Mouse (Mus musculus): ENCODE measurements around the gene Rc3h2.
A peak's percentile ranks its signal among the peaks of the same experiment; 100 is the strongest.

Rc3h2 gene

DNA sequence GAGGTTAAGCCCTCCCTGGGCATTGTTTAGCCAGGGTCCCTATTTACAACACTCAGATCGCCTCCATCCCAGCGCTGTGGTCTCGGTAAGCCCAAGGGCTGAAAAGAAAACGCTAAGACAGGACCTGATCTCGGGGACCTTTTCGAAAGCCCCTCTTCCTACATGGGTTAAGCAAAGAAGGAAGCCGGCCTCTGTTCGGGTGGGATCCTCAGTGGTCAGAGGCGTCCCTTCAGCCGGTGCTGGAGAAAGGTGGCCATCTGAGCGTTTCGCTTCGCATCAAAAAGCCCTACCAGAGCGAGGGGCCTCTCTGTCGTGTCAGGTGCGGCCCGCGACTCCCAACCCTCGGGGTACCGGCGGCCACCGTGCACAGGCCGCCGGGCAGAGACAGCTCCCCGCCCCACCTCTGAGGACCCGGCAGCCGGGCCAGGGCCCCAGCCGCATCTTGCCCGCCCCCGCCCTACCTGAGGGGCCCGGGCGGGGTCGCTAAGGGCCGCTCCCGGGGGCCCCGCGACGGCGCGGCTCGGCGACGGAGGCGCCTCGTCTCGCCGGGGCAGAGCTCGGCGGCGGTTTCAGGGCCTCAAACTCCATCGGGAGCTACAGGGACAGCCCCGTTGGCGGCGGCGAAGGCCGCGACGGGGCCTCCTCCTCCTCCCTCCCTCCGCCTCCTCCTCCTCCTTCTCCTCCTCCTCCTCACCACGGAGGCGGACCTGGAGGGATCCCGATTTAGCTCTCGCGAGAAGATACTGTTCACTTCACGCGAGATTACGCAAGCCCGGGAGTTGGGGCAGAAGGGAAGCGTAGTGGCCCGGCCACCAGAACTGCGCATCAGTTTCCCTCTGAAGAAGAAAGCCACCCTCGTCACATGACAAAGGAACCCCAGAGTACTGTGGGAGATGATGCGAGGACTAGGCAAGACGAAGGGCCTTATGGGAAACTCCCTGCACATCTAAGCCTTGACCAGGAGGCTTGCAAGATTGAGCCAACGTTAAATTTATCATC, at the start of gene Rc3h2:
Rc3h2 (minus strand) TSS at position 598 of the 999 bp plus-strand sequence.
- peak; percentile 94 for DNase-seq (ENCODE audit: low spot score in 2 of 2)

GRCm38 (mm10) chr2:37466266-37466665, 43.6 kb upstream of the Rc3h2 start:
- DNase-seq (ENCODE audit: low spot score in 2 of 2), result no peak

DNA sequence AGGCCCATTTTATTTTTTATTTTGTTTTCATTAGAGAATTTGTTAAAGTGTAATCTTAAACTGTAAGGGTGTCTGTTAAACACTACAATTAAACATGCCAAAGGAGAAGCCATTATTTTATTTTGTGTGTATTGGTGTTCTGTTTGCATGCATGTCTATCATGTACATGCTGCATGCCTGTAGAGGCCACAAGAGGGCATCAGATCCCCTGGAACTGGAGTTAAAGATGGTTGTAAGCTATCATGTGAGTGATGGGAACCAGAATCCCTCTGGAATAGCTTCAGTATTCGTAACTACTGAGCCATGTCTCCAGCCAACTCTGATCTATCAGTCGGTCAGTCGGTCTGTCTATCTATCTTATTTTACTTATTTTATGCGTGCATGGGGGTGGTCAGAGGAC, 38.0 kb upstream of the Rc3h2 start:
- DNase-seq (ENCODE audit: low spot score in 2 of 2), result no peak

DNA sequence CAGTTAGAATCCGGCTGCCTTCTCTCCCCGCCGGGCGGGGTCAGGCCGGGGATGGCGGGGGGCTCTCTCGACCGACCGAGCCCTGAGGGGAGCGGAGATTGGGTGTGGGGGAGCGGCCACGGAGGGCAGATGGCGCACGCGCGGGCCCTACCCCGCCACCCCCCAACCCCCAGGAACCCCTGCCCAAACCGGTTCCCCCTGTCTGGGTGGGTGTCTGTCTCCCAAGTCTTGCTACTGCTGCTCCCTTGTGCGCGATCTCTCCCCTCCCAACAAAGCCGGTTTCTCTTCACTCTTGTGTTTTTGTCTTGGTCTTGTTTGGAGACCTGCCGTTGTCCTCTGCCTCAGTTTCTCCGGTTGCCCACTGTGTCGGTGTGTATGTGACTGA, 29.7 kb upstream of the Rc3h2 start:
- DNase-seq (ENCODE audit: low spot score in 2 of 2), result no peak

- peak; percentile 89 to 94 for DNase-seq (ENCODE audit: low spot score in 2 of 2)
Observed at GRCm38 (mm10) chr2:37451667-37452375, 29.1 kb upstream of the Rc3h2 start.

GRCm38 (mm10) chr2:37442611-37443591, 20.2 kb upstream of the Rc3h2 start, which contains the start of the genes Zbtb26, Zbtb6 and Rabgap1:
Gene Zbtb26 (minus strand): TSS chr2:37443135.
Gene Zbtb6 (minus strand): TSS chr2:37443171.
Gene Rabgap1 (plus strand): TSS chr2:37443279.
- DNase-seq (ENCODE audit: low spot score in 2 of 2), result peak; percentile 91 to 96

GRCm38 (mm10) chr2:37431609-37432008, 8.9 kb upstream of the Rc3h2 start:
- no peak for DNase-seq (ENCODE audit: low spot score in 2 of 2)

- DNase-seq (ENCODE audit: low spot score in 2 of 2), result peak; percentile 73 to 83
Observed at GRCm38 (mm10) chr2:37430593-37431464, 8.1 kb upstream of the Rc3h2 start.

DNA sequence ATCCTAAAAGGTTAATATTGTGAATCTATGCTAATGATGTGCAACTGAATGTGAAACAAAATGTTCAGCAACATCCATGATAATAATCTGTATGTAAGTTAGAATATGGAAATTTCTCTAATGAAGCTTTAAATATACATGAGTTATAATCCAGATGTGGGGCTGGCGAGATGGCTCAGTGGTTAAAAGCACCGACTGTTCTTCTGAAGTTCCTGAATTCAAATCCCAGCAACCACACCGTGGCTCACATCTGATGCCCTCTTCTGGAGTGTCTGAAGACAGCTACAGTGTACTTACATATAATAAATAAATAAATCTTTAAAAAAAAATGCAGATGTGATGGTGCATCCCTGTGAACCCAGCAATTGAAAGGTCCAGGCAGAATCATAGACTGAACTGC, 968 bp upstream of the Rc3h2 start:
- no peak for DNase-seq (ENCODE audit: low spot score in 2 of 2)

DNA sequence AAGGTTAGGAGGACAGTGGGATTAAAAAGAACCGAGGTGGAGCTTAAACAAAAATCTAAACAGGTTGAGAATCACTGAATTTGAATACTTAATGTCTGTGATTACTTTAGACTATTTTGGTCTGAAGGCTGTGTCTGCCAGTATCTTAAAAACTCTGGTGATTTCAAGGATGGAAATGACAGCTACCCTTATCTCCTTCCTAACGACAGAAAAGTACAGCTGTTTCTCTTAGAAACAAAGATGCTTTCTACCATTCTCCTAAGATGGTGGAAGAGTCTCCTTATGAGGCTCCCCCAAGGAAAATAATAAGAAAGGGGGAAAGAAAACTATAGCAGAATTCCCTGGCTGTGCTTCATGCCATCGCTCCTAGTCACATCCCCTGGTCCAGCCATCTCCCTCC, 800 bp downstream of the Rc3h2 start:
- DNase-seq (ENCODE audit: low spot score in 2 of 2), result no peak

DNA sequence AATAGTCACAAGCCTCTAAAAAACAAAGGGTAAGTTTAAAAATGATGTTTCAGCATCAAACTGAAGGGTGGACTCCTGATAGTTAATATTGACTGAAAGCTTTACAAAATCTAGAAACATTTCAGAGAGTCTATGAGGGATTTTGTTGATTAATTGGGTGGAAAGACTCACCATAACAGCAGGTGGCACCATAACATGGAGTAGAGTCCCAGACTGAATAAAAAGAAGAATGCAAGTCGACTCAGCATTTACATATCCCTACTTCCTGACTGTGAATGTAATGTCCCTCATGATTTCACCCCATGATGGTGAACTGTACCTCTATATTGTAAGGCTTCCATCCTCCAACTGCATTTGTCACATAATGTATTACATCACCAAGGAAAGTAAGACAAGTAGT, 27.2 kb downstream of the Rc3h2 start:
- no peak for DNase-seq (ENCODE audit: low spot score in 2 of 2)

DNA sequence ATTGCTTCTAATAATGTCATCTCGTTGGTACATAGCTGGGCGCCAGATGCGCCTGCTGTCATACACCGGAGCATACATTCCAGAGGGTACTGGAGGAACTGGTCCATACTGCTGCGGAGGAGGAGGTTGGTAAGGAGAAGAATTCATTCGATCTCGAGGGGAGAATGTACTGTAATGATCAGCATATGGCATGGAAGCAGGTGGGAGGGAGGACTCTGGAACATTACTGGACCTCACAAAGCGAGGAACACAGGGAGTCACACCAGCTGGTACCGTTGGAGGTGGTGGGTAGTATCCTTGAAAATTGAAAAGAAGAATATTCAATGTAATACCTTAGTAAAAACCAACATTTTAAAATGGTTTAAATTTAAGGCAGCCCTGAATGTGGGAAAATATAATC, 39.8 kb downstream of the Rc3h2 start:
- DNase-seq (ENCODE audit: low spot score in 2 of 2), result no peak

DNA sequence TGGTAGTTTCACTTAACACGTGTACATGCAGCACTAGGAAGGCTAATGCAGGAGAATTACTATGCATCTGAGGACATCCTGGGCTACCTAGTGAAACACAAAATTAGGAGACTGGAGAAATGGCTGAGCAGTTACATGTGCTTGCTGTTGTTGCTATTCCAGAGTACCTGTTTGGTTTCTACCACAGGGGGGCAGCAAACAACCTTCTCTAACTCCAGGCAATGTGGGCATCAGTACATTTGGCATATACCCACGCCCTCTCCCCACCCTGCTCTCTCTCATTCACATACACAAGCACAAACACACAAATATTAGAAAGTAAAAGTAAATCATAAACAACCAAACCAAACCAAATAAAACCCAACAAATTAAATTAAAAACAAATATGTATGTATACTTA, 42.5 kb downstream of the Rc3h2 start:
- peak; percentile 13 to 33 for DNase-seq (ENCODE audit: low spot score in 2 of 2)

DNA sequence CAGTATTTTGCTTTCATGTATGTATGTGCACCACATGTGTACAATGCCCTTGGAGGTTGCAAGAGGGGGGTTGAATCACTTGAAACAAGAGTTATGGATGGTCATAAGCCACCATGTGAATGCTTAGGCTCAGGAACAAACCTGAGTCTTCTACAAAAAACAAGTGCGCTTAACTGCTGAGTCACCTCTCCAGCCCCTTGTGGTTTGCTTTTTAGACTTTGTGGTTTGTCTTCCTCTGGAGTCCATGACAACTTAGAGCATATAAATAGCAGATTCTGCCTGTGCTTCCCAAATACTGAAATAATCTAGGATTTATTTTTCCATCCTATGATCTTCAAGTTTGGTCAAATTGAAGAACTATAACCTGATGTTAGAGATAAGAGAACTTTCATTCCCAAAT, 46.7 kb downstream of the Rc3h2 start:
- DNase-seq (ENCODE audit: low spot score in 2 of 2), result no peak

GRCm38 (mm10) chr2:37370651-37371050, 52.1 kb downstream of the Rc3h2 start:
- no peak for DNase-seq (ENCODE audit: low spot score in 2 of 2)

DNA sequence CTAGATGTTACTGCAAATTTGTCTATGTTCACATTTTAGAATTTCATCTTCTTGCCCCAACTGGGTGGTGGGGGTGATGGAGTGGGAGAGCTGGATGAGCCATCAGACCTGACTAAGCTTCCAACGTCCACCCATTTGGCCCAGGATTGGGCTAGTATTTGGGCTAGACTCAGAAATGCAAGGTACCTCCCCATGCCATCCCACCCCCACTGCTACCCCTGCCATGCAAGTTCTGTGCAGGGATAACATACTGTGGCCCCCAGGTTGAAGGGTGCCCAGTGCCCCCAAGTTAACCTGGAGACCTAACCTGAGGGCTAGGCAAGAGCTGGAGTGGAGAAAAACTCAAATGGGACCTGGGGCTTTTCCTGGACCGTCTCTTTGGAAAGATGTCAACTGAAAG, 62.8 kb downstream of the Rc3h2 start:
- DNase-seq (ENCODE audit: low spot score in 2 of 2), result no peak

DNA sequence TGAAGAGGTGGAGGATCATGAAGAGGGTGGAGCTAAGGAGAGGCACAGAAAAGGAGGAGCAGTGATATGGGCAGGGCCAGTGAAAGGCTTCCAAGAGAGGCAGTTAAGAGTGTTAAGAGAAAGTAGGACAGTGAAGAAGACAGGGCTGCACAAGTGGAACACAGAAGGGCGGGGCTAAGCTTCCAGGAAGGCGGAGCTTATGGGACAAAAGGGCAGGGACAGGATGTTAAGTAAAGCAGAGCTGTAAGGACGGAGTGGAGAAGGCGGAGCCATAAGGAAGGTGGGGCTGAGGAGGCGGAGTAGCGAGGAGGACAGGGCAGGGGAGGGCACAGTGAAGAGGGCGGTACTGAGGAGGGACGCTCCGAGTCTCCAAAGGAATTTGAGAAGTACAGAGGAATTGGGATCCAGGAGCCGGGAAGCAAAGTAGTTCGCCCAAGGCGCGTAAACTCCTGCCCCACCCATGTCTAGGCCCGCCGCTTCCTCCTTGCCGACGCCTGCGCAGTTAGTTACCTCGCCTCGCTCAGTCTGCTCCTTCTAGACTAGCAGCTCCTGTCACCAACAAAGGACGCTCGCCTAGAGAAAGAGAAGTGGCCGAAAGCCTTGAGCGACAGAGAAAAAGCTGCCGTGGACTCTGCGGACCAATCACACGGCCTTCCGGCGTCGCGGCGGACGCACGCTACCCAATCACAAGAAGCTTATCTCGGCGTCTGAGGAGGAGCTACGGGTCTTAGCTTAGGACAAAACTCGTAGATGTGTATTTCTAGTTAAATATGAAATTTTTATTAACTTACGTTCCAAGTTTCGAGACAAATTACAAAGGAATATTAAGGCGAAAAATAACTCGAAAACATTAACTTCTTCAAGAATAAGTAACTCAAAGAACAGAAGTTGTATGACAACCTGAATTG, 63.8 kb downstream of the Rc3h2 start, which contains the start of gene Pdcl:
Pdcl (minus strand) TSS at position 700 of the 908 bp plus-strand sequence.
- DNase-seq (ENCODE audit: low spot score in 2 of 2), result peak; percentile 89 to 92

- DNase-seq (ENCODE audit: low spot score in 2 of 2), result no peak
Observed at GRCm38 (mm10) chr2:37355571-37355970, 67.1 kb downstream of the Rc3h2 start.

GRCm38 (mm10) chr2:37351671-37352070, 71.0 kb downstream of the Rc3h2 start:
- no peak for DNase-seq (ENCODE audit: low spot score in 2 of 2)
